Comparison of ENCODE assay signal across 8 mouse cellular contexts in the genomic region with DNA sequence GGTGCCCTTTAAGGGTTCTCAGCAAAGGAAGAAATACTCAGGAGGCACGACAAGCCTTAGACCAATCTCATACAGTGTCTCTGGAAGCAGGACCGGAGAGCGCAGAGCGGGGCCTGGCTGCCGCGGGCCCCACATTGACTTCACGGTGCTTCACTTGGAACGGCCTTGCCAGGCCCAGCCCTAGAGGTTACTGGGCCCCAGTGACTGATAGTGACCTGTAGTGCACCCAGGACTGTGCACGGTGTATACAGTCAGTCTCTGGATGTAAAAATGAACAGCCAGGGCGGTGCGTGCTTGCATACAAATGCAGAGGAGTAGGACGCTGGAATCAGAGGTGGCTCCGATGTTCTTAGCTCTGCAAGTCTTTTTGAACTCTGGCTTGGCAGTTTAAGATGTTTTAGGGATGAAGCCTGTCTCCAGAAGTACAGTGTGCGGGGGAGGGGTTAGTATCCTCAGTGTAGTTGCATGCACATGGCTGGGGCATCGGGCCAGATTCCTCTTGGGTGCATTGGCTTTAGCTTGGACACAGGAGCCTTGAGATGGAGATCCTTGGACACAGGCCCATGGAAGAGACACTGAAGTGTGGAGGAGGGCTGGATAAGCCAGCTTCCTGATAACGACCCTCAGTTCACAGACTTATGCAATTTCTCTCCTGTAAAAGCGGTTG. TPM values are rescaled to one million over a fixed set of nuclear protein-coding genes. Genes with fewer than 3 reads are reported as not detected.
DNase-seq lines count a peak whose midpoint lies in the region; ATAC-seq and TF ChIP-seq lines count a peak whose summit lies in the region.

No protein-coding gene starts in this region.

- no peaks in the 10 kb centered on the region for H3K9me3 ChIP-seq in neural tube, embryonic 11.5 days (ENCODE audit: control insufficient read depth, low read length)
- H3K9me3 ChIP-seq in heart, embryonic 14.5 days (ENCODE audit: control insufficient read depth, low read length) = peaks cover 7% of the 10 kb centered on the region; the same call in 1 of the 2 replicates
- no peaks in the 10 kb centered on the region for H3K9me3 ChIP-seq in kidney, postnatal 0 days (replicated peaks; ENCODE audit: low read length)

- H3K27me3 ChIP-seq in neural tube, embryonic 11.5 days (ENCODE audit: control insufficient read depth, insufficient read depth, low read length) = no peaks in the 10 kb centered on the region
- H3K27me3 ChIP-seq in heart, embryonic 14.5 days (ENCODE audit: control insufficient read depth, insufficient read depth, low read length) = no peaks in the 10 kb centered on the region
- no peaks in the 10 kb centered on the region for H3K27me3 ChIP-seq in kidney, postnatal 0 days (ENCODE audit: insufficient read depth, low read length)

- H3K4me1 ChIP-seq in neural tube, embryonic 11.5 days (ENCODE audit: control insufficient read depth, insufficient read depth, low read length) = peaks cover 11% of the 10 kb centered on the region; the same call in 1 of the 2 replicates
- peaks cover 15 to 17% of the 10 kb centered on the region in 2 experiments for H3K4me1 ChIP-seq in heart, embryonic 14.5 days (ENCODE audit: control insufficient read depth in 2 of 2, insufficient read depth in 2 of 2, low read length in 2 of 2)
- no peaks in the 10 kb centered on the region; the same call in 1 of the 2 replicates for H3K4me1 ChIP-seq in kidney, postnatal 0 days (replicated peaks; ENCODE audit: insufficient read depth, low read length)

- H3K27ac ChIP-seq in neural tube, embryonic 11.5 days (ENCODE audit: low read depth, low read length) = no peak overlapping the region
- no peak overlapping the region for H3K27ac ChIP-seq in heart, embryonic 14.5 days (replicated peaks in 1 of 2; ENCODE audit: control insufficient read depth in 1 of 2, insufficient read depth in 1 of 2, low read depth in 2 of 2, low read length in 2 of 2)
- no peak overlapping the region for H3K27ac ChIP-seq in kidney, postnatal 0 days

- no peak for DNase-seq in neural tube, embryonic 11.5 days (ENCODE audit: low spot score)
- DNase-seq in neural tube, embryonic 10.5 days (ENCODE audit: extremely low spot score, low spot score) = no peak
- DNase-seq in cerebellum, postnatal 14 days = peak; percentile 56 to 66
- DNase-seq in kidney, postnatal 0 days (ENCODE audit: low spot score) = no peak
- peak; percentile 30 for DNase-seq in lung, postnatal 36 days
- peak; percentile 68 for DNase-seq in testis, postnatal 14 days (ENCODE audit: low spot score)

- 54% methylated on average over 17 of the region's 17 CpGs for WGBS in neural tube, embryonic 11.5 days
- WGBS in heart, embryonic 14.5 days = 58% methylated on average over 17 of the region's 17 CpGs
- 49% methylated on average over 17 of the region's 17 CpGs for WGBS in kidney, postnatal 0 days

- H3K36me3 ChIP-seq in neural tube, embryonic 11.5 days (ENCODE audit: control insufficient read depth, insufficient read depth, low read length) = no peaks in the 10 kb centered on the region
- no peaks in the 10 kb centered on the region for H3K36me3 ChIP-seq in heart, embryonic 14.5 days (ENCODE audit: control insufficient read depth, insufficient read depth, low read length)
- H3K36me3 ChIP-seq in kidney, postnatal 0 days (ENCODE audit: insufficient read depth, low read length) = no peaks in the 10 kb centered on the region

- no peak overlapping the region for H3K9ac ChIP-seq in neural tube, embryonic 11.5 days (ENCODE audit: low read length)
- H3K9ac ChIP-seq in heart, embryonic 14.5 days (ENCODE audit: low read length) = no peak overlapping the region
- H3K9ac ChIP-seq in kidney, postnatal 0 days (ENCODE audit: low read depth, low read length) = no peak overlapping the region

- peak; percentile 55 for ATAC-seq in neural tube, embryonic 11.5 days (ENCODE audit: insufficient read depth, low FRiP score, low TSS enrichment)
- 0 out of 2 replicates have a peak, but pooled peaks have one; percentile 41 for ATAC-seq in heart, embryonic 14.5 days (ENCODE audit: insufficient number of reproducible peaks, insufficient read depth, low FRiP score, low read depth)
- peak; percentile 55 for ATAC-seq in kidney, postnatal 0 days (replicated peaks; ENCODE audit: low FRiP score, low read depth)
- ATAC-seq in CD4-positive, CD25-positive, alpha-beta regulatory T cell, adult 4 months = no peak

- peak overlapping the region; percentile 4; the same call in 1 of the 2 replicates for H3K4me3 ChIP-seq in neural tube, embryonic 11.5 days (ENCODE audit: low read depth, low read length)
- no peak overlapping the region for H3K4me3 ChIP-seq in heart, embryonic 14.5 days (ENCODE audit: control insufficient read depth in 1 of 2, insufficient read depth in 1 of 2, low read depth in 1 of 2, low read length in 2 of 2)
- no peak overlapping the region for H3K4me3 ChIP-seq in kidney, postnatal 0 days (replicated peaks; ENCODE audit: low read depth, low read length)

- TF ChIP-seq CTCF in kidney, postnatal 0 days (IDR thresholded peaks at IDR 0.05; ENCODE audit: low read depth) = no peak

- H3K4me2 ChIP-seq in neural tube, embryonic 11.5 days (ENCODE audit: low read depth) = peak overlapping the region; percentile 29; the same call in 1 of the 2 replicates
- H3K4me2 ChIP-seq in heart, embryonic 14.5 days (ENCODE audit: low read length) = peak overlapping the region; percentile 47
- H3K4me2 ChIP-seq in kidney, postnatal 0 days (ENCODE audit: low read length) = peak overlapping the region; percentile 18; the same call in 1 of the 2 replicates

RNA-seq across cellular contexts. Expression of a gene that starts 31.1 kb away (rescaled TPM):
- 750 and 805 TPM in 2 replicates for polyA plus RNA-seq in neural tube, embryonic 11.5 days (2014; fragmentation: Nextera tagmentation; extraction: Ambion mirVana)
- 514 and 578 TPM in 2 replicates for polyA plus RNA-seq in heart, embryonic 14.5 days (2014; fragmentation: Nextera tagmentation; extraction: Ambion mirVana)
- polyA plus RNA-seq in kidney, postnatal 0 days (2015; fragmentation: Nextera tagmentation; extraction: Ambion mirVana) = 911 and 953 TPM in 2 replicates
- 1,000 to 10,000 TPM; 1,931 to 1,996 TPM for polyA plus RNA-seq in CD4-positive, CD25-positive, alpha-beta regulatory T cell, adult 4 months (2017; shearing (Covaris generic))

Comparison
In these comparisons a context has a peak if more than half of its experiments do, and no peak if none do; other contexts are left out.
1. DNase-seq: peak in cerebellum, postnatal 14 days (2 of 2), lung, postnatal 36 days (single experiment) and testis, postnatal 14 days (single experiment); none in neural tube, embryonic 11.5 days (single experiment), neural tube, embryonic 10.5 days (single experiment) and kidney, postnatal 0 days (single experiment).
2. Peak in every context shown above with its lines, with median percentiles within 50 percentile points of each other: H3K4me2 ChIP-seq.